Mouse (Mus musculus) heart, postnatal 36 days (tissue): ENCODE results near the gene Ap5s1. TPM values are rescaled to one million over a fixed set of nuclear protein-coding genes. Genes with fewer than 3 reads are reported as not detected.
A peak's percentile ranks its signal among the peaks of the same experiment; 100 is the strongest.

Experiments used
- DNase-seq, 2 experiments: peaks; one replicate each; pipeline ENCODE4 v3.0.0; 2021 to 2022
- intact Hi-C: fragments of 180-260 bp; cut with DNase I; formaldehyde crosslinking; loops from one replicate; pipeline ENCODE4 v1.15.1; 2025
- total RNA-seq, 2 experiments: library from RNA; stranded (reverse); gene quantifications; 2 replicates each; pipeline ENCODE4 v1.2.3; 2021

Gene Ap5s1
- total RNA-seq, 2 experiments from 2014 or later = 31.5 to 36.5 TPM

- intact Hi-C loops = no loop called here
- peak in 1 of 2 experiments; percentile 39 for DNase-seq
Measured at GRCm38 (mm10) chr2:131186343-131186742, 20.5 kb upstream of the Ap5s1 start.

DNA sequence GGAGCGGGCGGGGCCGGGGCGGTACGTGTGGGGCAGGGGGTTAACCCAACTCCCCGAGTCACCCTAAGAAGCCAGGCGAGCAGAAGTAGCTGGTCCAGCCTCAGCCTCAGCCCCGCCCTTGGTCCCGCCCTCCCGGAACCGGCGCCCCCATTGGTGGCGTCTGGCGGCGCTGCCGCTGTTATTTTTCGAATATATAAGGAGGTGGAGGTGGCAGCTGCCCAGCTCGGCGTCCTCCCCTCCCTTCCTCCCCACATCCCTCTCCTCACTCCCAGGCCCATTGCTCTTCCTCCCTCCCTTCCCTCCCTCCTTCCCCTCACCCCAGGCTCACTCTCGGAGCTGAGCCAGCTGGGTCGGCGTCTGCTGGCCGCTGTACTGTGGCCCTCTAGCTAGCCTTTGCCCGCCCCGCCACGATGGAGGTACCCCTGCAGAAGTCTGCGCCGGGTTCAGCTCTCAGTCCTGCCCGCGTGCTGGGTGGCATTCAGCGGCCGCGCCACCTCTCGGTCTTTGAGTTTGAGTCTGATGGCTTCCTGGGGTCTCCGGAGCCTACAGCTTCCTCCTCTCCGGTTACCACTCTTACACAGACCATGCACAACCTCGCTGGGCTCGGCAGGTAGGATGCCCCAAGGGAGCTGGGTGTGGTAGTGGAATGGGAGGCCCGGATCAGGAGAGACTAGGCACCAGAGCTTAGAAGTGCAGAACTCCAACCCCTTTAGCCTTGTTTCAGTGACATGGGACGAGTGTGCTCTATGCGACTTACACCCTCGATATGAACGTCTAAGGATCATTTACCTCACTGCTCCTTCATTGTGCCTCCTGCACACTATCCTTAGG lies 19.9 kb upstream of the Ap5s1 start, which contains the start of the genes Cdc25b and Spef1:
TSS of gene Cdc25b (plus strand) at position 179 of the 831 bp plus-strand sequence.
TSS of gene Spef1 (minus strand) at position 512 of the 831 bp plus-strand sequence.
- intact Hi-C loops = no loop called here

DNA sequence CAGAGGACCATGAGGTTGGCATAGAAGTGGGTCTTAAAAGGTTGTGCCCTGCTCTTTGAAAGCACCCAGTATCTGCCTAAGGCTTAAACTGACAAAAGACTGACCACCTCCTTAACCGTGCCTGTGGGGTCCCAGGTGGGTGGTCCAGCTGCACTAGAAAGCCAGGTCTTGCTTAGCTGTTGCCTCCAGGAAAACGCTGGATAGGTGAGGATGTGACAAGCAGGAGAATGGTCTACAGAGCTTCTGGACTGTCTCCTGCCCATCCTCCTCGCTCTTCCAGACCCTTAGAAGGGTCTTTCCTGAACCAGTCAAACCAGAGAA lies 19.3 kb upstream of the Ap5s1 start:
- no peak for DNase-seq
- intact Hi-C loops = no loop called here

More for the DNA sequence above, 19.9 kb upstream of the Ap5s1 start, which contains the start of the genes Cdc25b and Spef1:
- DNase-seq = peak; percentile 85 to 86

DNA sequence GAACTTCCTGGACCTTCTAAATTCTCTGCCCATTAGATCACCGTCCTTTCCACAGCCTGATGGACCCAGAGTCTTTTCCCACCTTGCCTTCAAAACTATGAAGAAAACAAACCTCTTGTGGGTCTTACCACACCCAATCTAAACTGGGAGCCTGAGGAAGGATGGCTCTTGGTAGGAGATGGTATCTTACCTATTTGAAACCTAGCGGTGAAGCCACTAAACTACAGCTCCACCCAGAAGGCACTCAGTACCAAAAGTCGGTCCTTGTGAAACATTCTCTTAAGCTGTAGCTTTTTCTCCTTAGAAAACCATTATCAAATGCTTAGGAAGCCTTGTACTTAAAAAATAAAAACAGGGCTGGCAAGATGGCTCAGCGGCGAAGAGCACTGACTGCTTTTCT lies 18.6 kb upstream of the Ap5s1 start:
- intact Hi-C loops = no loop called here
- no peak for DNase-seq

- intact Hi-C loops = no loop called here
- DNase-seq = no peak
Measured at GRCm38 (mm10) chr2:131189521-131190309, 17.2 kb upstream of the Ap5s1 start.

DNA sequence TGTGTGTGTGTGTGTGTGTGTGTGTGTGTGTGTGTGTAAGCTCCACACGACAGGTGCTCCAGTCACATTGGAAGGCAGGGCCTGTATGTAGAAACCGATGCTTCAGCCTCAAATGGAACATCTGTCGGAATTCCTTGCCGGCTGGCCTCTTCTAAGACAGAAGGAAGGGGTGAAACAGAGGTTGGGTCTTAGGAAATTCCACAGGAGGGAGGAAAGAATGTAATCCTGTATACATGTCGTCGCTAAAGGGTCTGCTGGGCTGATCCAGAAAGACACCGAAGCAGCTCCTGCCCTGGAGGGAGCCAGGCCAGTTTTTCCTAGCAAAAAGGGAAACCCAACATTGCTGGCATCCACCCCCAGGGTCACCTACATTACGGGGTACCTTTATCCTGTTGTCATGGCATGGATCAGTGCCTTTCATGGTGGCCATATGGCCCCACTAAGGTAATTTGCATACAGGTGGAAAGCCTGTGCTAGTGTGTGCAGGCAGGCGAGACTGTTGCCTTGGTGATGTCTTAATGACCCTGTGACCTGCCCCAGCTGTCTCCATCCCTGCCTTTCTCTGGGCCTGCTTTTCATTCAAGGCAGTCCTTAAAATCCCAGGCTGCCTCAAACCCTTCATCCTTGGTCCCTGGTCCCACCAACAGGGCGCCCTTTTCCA lies 16.4 kb upstream of the Ap5s1 start:
- intact Hi-C loops = no loop called here
- DNase-seq = no peak

- intact Hi-C loops = no loop called here
- no peak for DNase-seq
Measured at GRCm38 (mm10) chr2:131191005-131191390, 15.9 kb upstream of the Ap5s1 start.

DNA sequence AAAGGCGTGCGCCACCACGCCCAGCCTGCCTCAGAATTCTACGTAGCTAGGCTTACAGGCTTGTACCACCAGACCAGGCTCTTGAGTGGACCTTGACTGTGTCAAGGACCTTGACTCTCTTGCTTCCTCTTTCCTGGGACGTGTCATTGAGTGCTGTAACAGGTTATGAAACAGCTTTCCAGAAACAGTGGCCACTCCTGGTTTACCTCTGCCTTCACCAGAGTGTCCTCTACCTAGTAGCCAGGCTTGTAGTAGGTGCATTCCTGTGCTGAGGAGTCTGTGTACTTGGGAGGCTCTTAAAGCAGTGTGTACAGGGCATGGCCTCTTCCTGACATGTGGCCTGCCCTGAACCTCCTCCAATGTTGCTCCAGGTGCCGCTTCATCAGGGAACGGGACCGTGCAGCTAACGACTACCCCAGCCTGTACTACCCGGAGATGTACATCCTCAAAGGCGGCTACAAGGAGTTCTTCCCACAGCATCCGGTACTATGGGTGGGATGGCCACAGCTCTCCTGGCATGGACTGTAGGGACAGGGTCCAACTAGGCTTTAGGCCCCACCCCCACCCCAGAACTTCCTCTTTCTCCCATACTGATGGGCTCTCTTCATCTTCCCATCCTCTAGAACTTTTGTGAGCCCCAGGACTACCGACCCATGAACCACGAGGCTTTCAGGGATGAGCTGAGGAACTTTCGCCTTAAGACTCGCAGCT lies 10.1 kb upstream of the Ap5s1 start:
- intact Hi-C loops = no loop called here
- DNase-seq = no peak

DNA sequence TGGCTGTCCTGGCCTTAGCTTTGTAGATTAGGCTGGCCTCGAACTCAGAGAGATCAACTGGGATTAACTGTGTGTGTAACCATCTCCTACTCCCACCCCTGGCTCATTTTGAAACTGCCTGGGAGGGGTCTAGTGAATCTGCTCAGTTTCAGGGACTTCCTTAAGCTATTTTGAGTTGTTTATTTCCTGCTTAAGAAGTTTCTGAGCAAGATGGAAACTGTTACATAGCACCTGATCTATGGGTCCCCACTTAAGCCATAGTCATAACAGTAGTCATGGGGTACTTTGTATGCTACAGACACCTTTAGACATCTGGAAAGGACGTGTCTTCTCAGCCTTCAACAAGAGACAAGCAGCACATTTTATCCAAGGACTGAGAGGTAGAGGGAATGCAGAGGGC lies 6.2 kb upstream of the Ap5s1 start:
- DNase-seq = no peak
- intact Hi-C loops = no loop called here

DNA sequence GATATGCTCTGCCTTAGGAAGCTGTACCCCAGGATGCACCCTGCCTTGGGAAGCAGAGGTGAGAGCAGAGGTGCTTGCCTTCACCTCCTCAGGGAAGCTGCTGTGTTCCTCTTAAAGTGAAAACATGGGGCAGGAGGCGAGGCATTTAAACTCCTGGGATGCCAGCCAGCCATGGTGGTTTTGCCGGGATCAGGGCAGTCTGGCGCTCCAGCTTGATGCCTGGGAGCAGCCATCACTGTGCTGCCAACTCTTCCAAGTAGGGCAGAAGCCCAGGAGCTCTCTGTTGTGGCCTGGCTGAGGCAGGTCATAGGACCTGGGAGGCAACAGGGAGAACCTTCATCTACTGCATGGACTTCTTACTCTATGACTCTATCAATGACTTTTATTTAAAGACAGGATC lies 5.6 kb upstream of the Ap5s1 start:
- no peak for DNase-seq
- intact Hi-C loops = no loop called here

DNA sequence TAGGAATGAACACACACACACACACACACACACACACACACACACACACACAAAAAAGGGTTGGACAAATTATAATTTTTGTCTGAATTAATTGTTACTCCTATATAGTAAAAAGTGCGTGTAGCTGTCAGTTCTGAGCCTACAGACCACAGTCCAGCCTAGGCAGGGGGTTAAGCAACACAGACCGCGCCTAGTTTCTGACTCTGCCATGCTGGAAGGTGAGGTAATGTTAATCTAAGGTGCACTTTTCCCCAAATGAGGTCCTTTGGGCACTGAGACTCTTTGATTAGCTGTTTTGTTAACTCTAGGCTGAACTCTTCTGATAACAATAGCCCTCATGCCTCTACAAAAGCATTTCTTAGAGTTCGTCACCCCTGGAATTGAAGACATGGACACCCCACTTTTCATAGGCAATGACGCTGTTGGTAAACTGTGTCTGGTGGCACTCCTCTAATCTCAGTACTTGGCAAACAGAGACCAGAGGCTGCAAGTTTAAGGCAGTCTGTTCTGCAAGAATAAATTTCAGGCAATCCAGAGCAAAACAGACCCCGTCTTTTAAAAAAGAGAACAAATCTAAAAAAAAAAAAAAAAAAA lies 3.0 kb upstream of the Ap5s1 start:
- intact Hi-C loops = no loop called here
- DNase-seq = peak in 1 of 2 experiments; percentile 27

GRCm38 (mm10) chr2:131204410-131204981 lies 2.4 kb upstream of the Ap5s1 start:
- intact Hi-C loops = no loop called here
- DNase-seq = peak; percentile 96 to 97

GRCm38 (mm10) chr2:131205521-131206182 lies 1.2 kb upstream of the Ap5s1 start:
- no peak for DNase-seq
- intact Hi-C loops = no loop called here

- intact Hi-C loops = loop anchor here (2.0 kb wide), 2 partner anchors 54 to 114 kb away; partner anchors contain the start of gene Pank2
- no peak for DNase-seq
Measured at GRCm38 (mm10) chr2:131208356-131208755, 1.5 kb downstream of the Ap5s1 start.

GRCm38 (mm10) chr2:131209125-131209795 lies 2.4 kb downstream of the Ap5s1 start:
- DNase-seq = peak in 1 of 2 experiments; percentile 22
- intact Hi-C loops = loop anchor here (2.0 kb wide), 2 partner anchors 54 to 114 kb away; partner anchors contain the start of gene Pank2

DNA sequence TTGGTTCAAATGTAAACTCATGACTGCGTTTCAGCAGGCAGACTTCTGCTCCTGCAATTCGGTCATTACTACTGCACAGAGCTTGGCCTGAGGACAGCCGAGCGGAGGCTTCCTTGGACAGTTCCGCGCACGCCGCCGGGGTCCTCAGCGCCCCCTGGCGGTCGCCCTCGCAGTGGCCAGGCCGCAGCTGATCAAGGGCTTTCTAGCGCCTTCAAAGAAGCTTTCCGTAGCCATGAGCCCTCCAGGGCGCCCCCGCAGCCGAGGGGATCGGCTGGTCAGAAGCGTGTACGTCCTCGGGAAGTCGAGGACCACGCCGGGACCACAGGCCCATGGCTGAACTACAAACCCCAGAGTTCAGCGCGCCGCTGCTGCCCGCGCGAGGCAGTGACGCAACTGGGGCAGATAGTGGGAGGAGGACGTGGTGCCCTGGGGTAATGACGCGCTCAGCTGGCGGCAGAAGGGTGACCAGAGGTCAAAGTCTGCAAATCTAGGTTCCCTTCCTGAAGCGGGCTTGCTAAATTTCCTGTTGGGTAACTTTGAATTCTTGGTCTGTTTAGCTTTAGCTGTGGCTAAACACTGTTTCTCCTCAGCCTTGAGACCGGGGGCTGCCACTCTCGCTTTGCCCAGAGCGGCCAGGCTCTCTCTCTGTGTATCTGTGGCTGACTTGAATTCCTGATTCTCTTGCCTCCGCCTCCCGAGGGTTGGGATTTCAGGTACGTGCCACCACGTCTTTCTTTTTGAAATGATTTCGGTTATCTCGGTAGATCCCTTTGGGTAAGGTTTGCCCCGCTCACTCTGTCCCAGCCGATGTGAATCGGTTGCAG lies 3.3 kb downstream of the Ap5s1 start:
- peak; percentile 95 to 99 for DNase-seq
- intact Hi-C loops = loop anchor here (1.0 to 2.0 kb wide), 4 partner anchors 30 to 115 kb away; partner anchors contain the start of genes Cenpb and Pank2

DNA sequence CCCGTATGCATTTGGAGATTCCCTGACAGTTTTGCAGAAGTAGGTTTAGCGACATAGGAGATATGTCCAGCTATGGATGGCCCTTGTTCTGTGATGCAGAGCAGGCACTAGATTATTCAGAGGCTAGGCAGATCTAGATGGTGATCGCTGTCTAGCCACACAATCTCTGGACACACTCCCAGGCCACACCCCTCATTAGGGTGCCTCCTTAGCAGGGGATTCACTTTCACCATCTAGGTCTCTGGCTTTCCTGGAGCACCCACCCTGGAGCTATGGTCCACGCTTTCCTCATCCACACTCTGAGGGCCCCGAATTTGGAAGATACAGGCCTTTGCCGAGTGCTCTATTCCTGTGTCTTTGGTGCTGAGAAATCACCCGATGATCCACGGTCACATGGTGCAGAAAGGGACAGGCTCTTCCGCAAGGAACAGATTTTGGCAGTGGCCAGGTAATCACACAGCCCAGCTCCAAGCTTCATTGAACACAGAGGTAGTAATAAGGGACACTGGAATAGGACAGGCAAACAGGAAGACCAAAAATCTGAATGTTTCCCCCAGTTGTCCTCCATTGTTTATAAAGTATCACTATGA lies 4.2 kb downstream of the Ap5s1 start:
- DNase-seq = peak; percentile 44 to 49
- intact Hi-C loops = loop anchor here (2.0 kb wide), 1 partner anchor 44 kb away; no protein-coding TSS in a partner anchor
